Mouse (Mus musculus): ENCODE results near the gene Lgmn. TPM values are rescaled to one million over a fixed set of nuclear protein-coding genes. Genes with fewer than 3 reads are reported as not detected.
A peak's percentile ranks its signal among the peaks of the same experiment; 100 is the strongest.

The Lgmn gene
- polyA plus RNA-seq, 1 experiment from 2014 or later, result 84.4 TPM

DNA sequence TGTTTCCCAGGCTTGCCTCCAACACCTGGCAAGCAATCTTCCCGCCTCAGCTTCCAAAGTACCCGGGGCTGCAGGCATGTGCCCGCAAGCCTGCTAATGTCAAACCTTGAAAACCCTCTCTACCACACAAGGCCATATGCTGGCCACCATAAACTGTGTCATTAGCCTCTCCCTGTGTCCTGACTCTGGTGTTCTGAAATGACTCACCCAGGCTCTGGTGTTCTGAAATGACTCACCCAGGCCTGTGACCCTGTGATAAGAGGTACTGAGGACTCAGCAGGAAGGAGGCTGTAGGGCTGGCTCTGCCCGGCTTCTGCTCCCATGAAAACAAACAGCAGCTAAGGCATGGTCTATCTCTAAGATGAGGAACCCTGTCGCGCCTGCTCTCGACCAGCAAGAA is 13.3 kb downstream of the Lgmn start:
- peaks cover 34% of the 10 kb centered on the region for H3K4me1 ChIP-seq
- no peaks in the 10 kb centered on the region for H3K27me3 ChIP-seq (ENCODE audit: insufficient read depth, poor library complexity, severe bottlenecking)
- 65% methylated on average over 7 of the region's 7 CpGs for WGBS
- H3K36me3 ChIP-seq, result peaks cover 14% of the 10 kb centered on the region
- DNase-seq (ENCODE audit: low spot score), result peak; percentile 92
- H3K4me3 ChIP-seq, result no peak overlapping the region
- no peaks in the 10 kb centered on the region for H3K9me3 ChIP-seq
- 0 out of 2 replicates have a peak overlapping the region, but pooled peaks have one; percentile 36 for H3K27ac ChIP-seq

DNA sequence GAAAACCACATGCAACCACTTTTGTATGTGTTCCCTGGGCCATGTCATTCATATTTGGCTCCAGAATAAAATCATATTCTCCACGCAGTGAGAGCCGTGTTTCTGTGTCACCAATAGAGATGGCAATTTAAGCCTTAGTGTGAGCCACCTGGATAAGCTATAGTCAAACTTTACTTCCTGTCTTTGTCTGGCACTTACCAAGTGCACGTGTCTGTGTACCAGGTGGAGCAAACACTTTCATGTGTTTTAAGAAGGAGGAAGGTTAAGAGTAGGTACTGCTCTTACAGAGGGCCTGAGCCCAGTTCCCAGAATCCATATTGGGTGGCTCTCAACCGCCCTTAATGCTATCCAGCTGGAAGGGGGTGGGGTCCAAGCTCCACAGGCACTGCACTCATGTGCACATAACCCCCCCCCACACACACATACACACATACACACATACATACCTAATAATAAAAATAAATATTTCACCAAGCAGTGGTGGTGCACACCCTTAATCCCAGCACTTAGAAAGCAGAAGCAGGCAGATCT is 14.5 kb downstream of the Lgmn start:
- Histone ChIP-seq H3K4me1 (peaks cover 41% of the 10 kb centered on the region), H3K36me3 (peaks cover 18% of the 10 kb centered on the region), H3K27ac (no peak overlapping the region), H3K9me3 (no peaks in the 10 kb centered on the region), H3K27me3 (ENCODE audit: insufficient read depth, poor library complexity, severe bottlenecking) (no peaks in the 10 kb centered on the region), H3K4me3 (no peak overlapping the region)
- 82% methylated on average over 4 of the region's 4 CpGs for WGBS
- DNase-seq (ENCODE audit: low spot score), result no peak

DNA sequence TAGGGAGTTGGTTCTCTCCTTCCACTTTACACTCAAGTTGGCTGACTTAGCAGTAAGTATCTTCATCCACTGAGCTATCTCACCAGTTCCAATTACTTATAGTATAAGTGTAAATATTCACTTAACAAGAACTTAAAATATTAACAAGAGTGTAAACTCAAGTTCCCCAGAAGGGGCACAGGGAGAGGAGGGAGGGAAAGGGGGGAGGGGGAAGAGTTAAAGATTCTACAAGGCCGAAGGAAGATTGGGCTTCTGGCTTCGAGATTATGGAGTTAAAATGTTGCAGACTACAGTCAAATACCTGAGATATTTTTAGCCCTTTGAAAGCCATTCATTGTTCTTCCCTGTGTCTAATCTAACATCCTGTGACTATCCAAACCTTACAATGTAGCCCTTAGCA is 15.2 kb downstream of the Lgmn start:
- Histone ChIP-seq H3K36me3 (peaks cover 16% of the 10 kb centered on the region), H3K9me3 (no peaks in the 10 kb centered on the region), H3K4me1 (peaks cover 48% of the 10 kb centered on the region), H3K27ac (no peak overlapping the region), H3K27me3 (ENCODE audit: insufficient read depth, poor library complexity, severe bottlenecking) (no peaks in the 10 kb centered on the region), H3K4me3 (no peak overlapping the region)
- no peak for DNase-seq (ENCODE audit: low spot score)
- 19% methylated on average over 2 of the region's 2 CpGs for WGBS

DNA sequence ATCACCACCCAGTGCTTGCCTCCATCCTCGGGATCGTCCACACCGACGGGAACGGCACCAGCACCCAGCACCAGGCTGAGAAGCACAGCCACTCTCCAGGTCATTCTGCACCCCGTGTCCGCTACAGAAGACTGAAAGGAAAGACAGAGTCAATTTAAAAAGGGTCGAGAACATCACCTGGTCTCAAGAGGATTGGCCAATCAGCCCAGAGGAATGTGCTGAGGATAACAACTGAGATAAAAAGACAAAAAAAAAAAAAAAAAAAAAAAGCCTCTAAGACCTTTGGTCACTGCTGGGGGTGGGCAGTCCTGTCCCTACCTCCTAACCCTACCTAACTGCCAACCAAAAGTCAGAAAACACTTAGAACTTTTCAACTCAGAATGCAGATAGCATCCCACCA is 16.0 kb downstream of the Lgmn start:
- Histone ChIP-seq H3K27me3 (ENCODE audit: insufficient read depth, poor library complexity, severe bottlenecking) (no peaks in the 10 kb centered on the region), H3K4me3 (no peak overlapping the region), H3K36me3 (peaks cover 16% of the 10 kb centered on the region), H3K27ac (no peak overlapping the region), H3K4me1 (peaks cover 49% of the 10 kb centered on the region), H3K9me3 (no peaks in the 10 kb centered on the region)
- WGBS, result 75% methylated on average over 8 of the region's 8 CpGs
- no peak for DNase-seq (ENCODE audit: low spot score)

DNA sequence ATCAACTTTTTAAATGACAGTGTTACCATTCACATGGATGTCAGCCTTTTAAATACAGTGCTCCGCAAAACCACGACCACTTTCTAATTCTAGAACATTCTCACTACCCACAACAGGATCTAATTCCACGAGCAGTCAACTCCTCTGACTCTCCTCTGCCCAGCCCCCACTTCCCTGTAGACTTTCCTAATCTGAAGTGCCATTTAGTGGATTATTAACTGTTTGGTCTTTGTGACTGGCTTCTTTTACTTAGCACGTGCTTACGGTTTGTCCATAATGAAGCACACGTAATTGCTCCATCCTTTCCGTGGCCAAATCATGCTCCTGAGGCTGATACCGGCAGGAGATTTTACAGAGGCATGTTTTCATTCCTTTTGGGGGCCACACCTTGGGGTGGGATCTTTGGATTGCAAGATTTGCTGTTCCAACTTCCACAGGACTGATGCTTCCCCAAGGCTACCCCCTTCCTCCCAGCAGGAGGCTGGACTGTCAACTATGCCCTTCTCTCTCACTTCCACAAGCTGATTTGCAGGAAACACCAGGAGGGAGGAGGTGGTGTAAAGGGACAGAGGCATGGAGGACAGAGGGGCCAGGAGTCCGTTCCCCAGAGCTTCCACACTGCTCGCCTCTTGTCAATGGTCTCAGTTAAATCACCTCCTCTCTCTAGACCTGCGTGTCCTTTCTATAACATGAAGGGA is 16.8 kb downstream of the Lgmn start:
- peaks cover 52% of the 10 kb centered on the region for H3K4me1 ChIP-seq
- 71% methylated on average over 11 of the region's 11 CpGs for WGBS
- H3K36me3 ChIP-seq, result peaks cover 16% of the 10 kb centered on the region
- DNase-seq (ENCODE audit: low spot score), result no peak
- H3K27me3 ChIP-seq (ENCODE audit: insufficient read depth, poor library complexity, severe bottlenecking), result no peaks in the 10 kb centered on the region
- no peaks in the 10 kb centered on the region for H3K9me3 ChIP-seq
- no peak overlapping the region for H3K4me3 ChIP-seq
- peak overlapping the region; percentile 78; the same call in 1 of the 2 replicates for H3K27ac ChIP-seq

DNA sequence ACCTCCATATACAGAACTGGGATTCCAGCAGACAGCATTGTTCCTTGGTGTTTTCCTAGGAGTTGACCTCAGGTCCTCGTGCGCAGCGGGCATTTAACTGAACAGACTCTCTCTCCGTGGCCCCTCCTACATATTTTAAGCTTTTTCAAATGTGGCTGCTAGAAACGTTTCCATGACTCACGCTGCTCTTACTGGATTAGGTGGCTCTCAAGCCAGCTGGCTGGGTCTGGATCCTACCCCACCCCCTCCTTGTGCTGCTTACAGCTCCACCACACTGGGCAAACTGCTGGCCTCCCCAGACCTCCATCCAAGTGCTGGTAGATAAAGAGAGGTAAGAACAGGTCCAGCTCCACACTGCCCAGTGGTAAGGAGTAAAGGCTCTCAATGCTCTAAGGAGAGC is 17.5 kb downstream of the Lgmn start:
- peaks cover 16% of the 10 kb centered on the region for H3K36me3 ChIP-seq
- H3K27me3 ChIP-seq (ENCODE audit: insufficient read depth, poor library complexity, severe bottlenecking), result no peaks in the 10 kb centered on the region
- no peaks in the 10 kb centered on the region for H3K9me3 ChIP-seq
- DNase-seq (ENCODE audit: low spot score), result no peak
- H3K27ac ChIP-seq, result peak overlapping the region; percentile 78
- peaks cover 56% of the 10 kb centered on the region for H3K4me1 ChIP-seq
- WGBS, result 42% methylated on average over 6 of the region's 6 CpGs
- 0 out of 2 replicates have a peak overlapping the region, but pooled peaks have one; percentile 12 for H3K4me3 ChIP-seq

DNA sequence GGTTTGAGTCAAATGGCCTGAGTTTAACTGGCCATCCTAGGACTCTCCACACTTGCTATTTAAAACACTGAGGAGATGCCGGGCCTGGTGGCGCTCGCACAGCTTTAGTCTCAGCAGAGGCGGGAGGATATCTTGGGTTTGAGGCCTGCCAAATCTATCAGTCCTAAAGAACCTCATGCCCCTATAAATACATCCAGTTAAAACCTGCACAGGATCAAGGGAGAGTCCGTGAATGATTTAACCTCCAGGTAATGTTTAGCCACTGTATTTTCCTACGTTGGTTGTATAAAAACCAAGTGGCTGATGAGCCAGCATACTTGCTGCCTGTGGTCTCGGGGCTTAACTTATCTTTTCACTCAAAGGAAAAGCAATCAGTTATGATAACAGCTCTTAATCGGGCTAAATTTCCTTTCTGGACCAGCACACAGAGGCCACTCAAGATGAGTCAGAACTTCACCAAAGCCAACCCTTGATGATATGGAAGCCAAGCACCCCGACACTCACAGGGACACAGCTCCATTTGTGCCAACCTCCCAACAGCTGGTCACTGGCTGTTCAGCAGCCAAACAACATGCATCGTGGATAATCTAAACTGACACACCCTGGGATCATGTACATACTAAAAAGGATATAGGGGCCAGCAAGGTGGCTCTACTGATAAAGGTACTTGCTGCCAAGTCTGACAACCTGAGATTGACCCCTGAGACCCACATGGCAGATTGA is 19.3 kb downstream of the Lgmn start:
- H3K4me3 ChIP-seq, result no peak overlapping the region
- peak overlapping the region; percentile 77; the same call in 1 of the 2 replicates for H3K27ac ChIP-seq
- no peak for DNase-seq (ENCODE audit: low spot score)
- no peaks in the 10 kb centered on the region for H3K27me3 ChIP-seq (ENCODE audit: insufficient read depth, poor library complexity, severe bottlenecking)
- 47% methylated on average over 10 of the region's 10 CpGs for WGBS
- peaks cover 11% of the 10 kb centered on the region for H3K36me3 ChIP-seq
- peaks cover 69% of the 10 kb centered on the region for H3K4me1 ChIP-seq
- H3K9me3 ChIP-seq, result no peaks in the 10 kb centered on the region

DNA sequence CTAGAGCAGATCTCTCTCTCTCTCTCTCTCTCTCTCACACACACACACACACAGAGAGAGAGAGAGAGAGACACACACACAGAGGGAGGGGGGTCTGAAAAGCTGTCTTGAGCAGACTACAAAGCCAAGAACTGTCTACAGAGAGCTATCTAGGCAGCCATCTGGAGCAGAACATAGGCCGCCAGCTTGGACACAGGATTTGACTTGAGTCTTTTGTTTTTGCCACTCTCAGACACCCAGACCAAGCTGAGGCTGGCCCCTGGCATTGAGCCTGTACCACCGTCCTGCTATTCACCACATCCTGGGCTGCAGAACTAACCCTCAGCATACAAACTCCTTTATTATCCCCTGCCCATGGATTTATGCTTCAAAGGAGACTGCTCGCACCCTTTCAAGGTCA is 20.1 kb downstream of the Lgmn start:
- Histone ChIP-seq H3K4me3 (no peak overlapping the region), H3K27ac (peak overlapping the region; percentile 77), H3K27me3 (ENCODE audit: insufficient read depth, poor library complexity, severe bottlenecking) (no peaks in the 10 kb centered on the region), H3K36me3 (peaks cover 11% of the 10 kb centered on the region), H3K9me3 (no peaks in the 10 kb centered on the region), H3K4me1 (peaks cover 62% of the 10 kb centered on the region)
- DNase-seq (ENCODE audit: low spot score), result no peak
- 59% methylated on average over 3 of the region's 3 CpGs for WGBS

DNA sequence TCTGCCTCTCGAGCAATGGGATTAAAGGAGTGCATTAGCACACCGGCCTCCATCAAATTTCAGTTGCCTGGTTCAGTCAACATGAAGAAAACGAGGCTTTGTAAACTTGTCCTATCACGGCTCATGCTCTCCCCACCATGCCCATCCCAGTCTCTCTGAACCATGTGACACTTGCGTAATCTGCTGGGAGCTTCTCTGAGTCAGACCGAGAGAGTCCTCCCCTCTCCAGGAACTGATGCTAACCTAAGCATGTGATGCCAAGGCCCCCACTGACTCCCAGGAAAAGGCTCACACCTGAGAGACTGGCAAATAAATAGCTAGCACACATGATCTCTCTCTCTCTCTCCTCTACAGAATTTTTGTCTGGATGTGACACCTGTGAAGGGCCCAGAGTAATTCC is 21.9 kb downstream of the Lgmn start:
- H3K27me3 ChIP-seq (ENCODE audit: insufficient read depth, poor library complexity, severe bottlenecking), result no peaks in the 10 kb centered on the region
- H3K27ac ChIP-seq, result 0 out of 2 replicates have a peak overlapping the region, but pooled peaks have one; percentile 13
- H3K9me3 ChIP-seq, result no peaks in the 10 kb centered on the region
- no peak for DNase-seq (ENCODE audit: low spot score)
- WGBS, result 86% methylated on average over 6 of the region's 6 CpGs
- peaks cover 51% of the 10 kb centered on the region for H3K4me1 ChIP-seq
- H3K36me3 ChIP-seq, result peaks cover 14% of the 10 kb centered on the region; the same call in 1 of the 2 replicates
- H3K4me3 ChIP-seq, result no peak overlapping the region

DNA sequence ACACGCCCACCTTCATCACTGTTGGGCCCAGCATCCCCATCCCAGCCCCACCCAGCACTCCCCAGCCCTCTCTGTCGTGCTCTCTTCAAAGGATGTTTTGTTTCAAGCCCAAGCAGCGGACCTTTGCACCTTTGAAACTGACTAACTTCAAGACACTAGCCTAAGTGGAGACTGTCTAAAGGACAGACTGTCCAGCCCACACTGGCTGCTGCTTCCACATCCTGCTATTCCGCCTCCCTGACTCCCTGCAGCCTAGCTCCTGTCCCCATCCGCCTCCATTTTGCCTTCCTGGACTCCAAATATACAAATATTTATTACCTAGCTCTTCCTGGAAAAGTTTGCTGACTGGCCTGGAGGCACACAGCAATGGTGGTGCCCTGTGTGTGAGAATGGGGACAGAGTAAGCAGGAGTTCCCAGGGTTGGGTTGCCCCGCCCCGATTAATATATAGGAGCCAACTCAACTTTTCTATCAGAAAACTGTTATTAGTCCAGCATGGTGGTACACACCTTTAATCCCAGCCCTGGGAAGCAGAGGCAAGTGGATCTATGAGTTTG is 22.6 kb downstream of the Lgmn start:
- 74% methylated on average over 7 of the region's 7 CpGs for WGBS
- no peaks in the 10 kb centered on the region for H3K27me3 ChIP-seq (ENCODE audit: insufficient read depth, poor library complexity, severe bottlenecking)
- H3K9me3 ChIP-seq, result no peaks in the 10 kb centered on the region
- peaks cover 15% of the 10 kb centered on the region; the same call in 1 of the 2 replicates for H3K36me3 ChIP-seq
- H3K4me3 ChIP-seq, result no peak overlapping the region
- peak overlapping the region; percentile 70 for H3K27ac ChIP-seq
- peaks cover 45% of the 10 kb centered on the region for H3K4me1 ChIP-seq
- DNase-seq (ENCODE audit: low spot score), result no peak

DNA sequence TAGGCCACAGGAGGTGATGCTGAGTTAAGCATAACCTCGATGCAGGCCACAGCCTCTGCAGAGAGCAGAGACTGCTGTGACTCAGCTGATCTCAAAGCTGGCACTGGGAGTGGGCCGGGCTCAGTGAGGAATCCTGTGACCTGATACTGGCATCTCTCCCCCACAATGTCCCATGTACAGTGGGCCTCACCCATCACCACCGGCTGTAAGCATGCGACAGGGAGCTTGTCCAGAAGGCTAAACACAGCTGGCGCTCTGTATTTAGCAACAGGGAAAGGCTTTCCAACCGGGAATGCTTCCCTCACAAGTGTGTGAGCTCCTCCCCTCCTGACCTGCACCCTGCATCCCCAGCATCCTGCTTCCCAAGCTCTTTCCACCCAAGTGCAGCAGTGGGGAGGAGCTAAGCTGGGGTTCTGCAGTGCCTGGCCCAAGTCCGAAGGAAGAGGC is 23.2 kb downstream of the Lgmn start:
- H3K36me3 ChIP-seq, result peaks cover 15% of the 10 kb centered on the region; the same call in 1 of the 2 replicates
- H3K9me3 ChIP-seq, result no peaks in the 10 kb centered on the region
- WGBS, result 31% methylated on average over 7 of the region's 7 CpGs
- no peak overlapping the region for H3K4me3 ChIP-seq
- H3K27me3 ChIP-seq (ENCODE audit: insufficient read depth, poor library complexity, severe bottlenecking), result no peaks in the 10 kb centered on the region
- no peak for DNase-seq (ENCODE audit: low spot score)
- peak overlapping the region; percentile 70 for H3K27ac ChIP-seq
- peaks cover 38% of the 10 kb centered on the region for H3K4me1 ChIP-seq

DNA sequence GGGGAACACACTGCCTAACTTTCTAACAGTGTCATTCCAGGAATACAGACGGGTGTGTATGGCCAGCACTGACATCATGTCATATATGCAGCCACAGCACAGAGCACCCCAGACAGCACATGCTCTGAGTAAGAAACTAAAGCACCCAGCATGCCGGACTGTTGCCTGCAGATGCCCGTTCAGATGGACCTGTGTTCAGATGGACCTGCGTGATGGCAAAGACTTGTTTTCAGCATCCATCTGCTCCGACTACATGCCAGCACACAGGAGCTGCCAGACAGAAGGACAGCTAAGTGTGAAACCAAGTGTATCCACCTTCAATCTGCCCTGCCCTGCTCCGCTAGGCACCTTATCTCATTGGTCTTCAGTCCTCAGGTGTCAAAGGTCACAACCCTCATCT is 24.9 kb downstream of the Lgmn start:
- H3K27me3 ChIP-seq (ENCODE audit: insufficient read depth, poor library complexity, severe bottlenecking), result no peaks in the 10 kb centered on the region
- no peaks in the 10 kb centered on the region for H3K9me3 ChIP-seq
- no peak for DNase-seq (ENCODE audit: low spot score)
- 80% methylated on average over 6 of the region's 6 CpGs for WGBS
- H3K4me1 ChIP-seq, result peaks cover 23% of the 10 kb centered on the region
- H3K4me3 ChIP-seq, result no peak overlapping the region
- peaks cover 11% of the 10 kb centered on the region; the same call in 1 of the 2 replicates for H3K36me3 ChIP-seq
- H3K27ac ChIP-seq, result no peak overlapping the region

DNA sequence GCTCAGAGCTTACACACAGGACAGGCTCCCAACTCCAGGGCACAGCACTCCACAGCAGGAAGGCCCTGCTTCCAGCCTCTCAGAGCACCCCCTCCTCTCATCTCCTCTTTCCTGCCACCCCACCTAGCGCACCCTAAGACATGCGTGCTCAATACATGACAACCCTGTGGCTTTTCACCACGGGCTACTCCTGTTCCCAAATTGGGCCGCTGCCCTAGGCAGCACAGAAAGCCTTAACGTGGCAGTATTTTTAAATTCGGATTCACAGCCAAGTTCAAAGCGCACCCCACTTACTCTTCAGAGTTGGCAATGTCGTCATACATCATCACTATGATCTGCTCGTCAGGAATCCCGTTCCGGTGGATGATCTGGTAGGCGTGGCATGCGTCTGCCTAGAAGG is 26.4 kb downstream of the Lgmn start:
- 87% methylated on average over 13 of the region's 13 CpGs for WGBS
- H3K27ac ChIP-seq, result no peak overlapping the region
- H3K36me3 ChIP-seq, result peaks cover 11% of the 10 kb centered on the region; the same call in 1 of the 2 replicates

More for the DNA sequence above, 26.4 kb downstream of the Lgmn start:
- Histone ChIP-seq H3K27me3 (ENCODE audit: insufficient read depth, poor library complexity, severe bottlenecking) (no peaks in the 10 kb centered on the region), H3K4me3 (no peak overlapping the region), H3K9me3 (no peaks in the 10 kb centered on the region), H3K4me1 (peaks cover 20% of the 10 kb centered on the region)
- no peak for DNase-seq (ENCODE audit: low spot score)
